Mouse (Mus musculus) CH12.LX (cell line): ENCODE measurements at regions not wholly inside any gene's neighbourhood (a gene's known extent, or its start where the extent isn't known, plus 50 kb on each side); places are given as distances from the start of the nearest gene placed in this dataset.

Experiments used
- DNase-seq: peaks from one replicate; pipeline ENCODE4 v3.0.0-alpha.2; 2013; ENCODE audit errors: extremely low read depth
- H3K27ac ChIP-seq: 2 replicates; pipeline ENCODE4 v1.5.1; 2012; ENCODE audit warnings: low read depth, mild to moderate bottlenecking, control low read depth, moderate library complexity; ENCODE audit not compliant: insufficient read depth
- H3K27me3 ChIP-seq: replicated peaks from 2 replicates; pipeline ENCODE3; 2012; ENCODE audit warnings: inconsistent platforms
- H3K36me3 ChIP-seq, 2 experiments: replicated peaks in 1 of 2; 2 replicates each; pipeline versions ENCODE3 to v1.6.1; 2012; ENCODE audit warnings: inconsistent platforms in 1 of 2, low read length in 1 of 2, mild to moderate bottlenecking in 1 of 2, mixed read lengths in 1 of 2, moderate library complexity in 1 of 2; ENCODE audit not compliant: control insufficient read depth in 1 of 2, insufficient read depth in 1 of 2
- H3K4me1 ChIP-seq, 2 experiments: 2 replicates each; pipeline ENCODE4 v1.6.1; 2012; ENCODE audit warnings: inconsistent platforms in 1 of 2, moderate library complexity in 1 of 2; ENCODE audit not compliant: insufficient read depth in 2 of 2, control insufficient read depth in 1 of 2
- H3K4me2 ChIP-seq: 2 replicates; pipeline ENCODE4 v1.6.1; 2012; ENCODE audit warnings: low read depth, mild to moderate bottlenecking, control low read depth; ENCODE audit not compliant: poor library complexity, insufficient read depth, severe bottlenecking
- H3K4me3 ChIP-seq, 3 experiments: fragments of 150-350 bp in 1 of 3; sonication (generic) in 1 of 3; replicated peaks in 1 of 3; 2 replicates each; pipeline versions ENCODE3 to v1.5.1; 2011 to 2012; ENCODE audit warnings: low read depth in 2 of 3, low read length in 2 of 3, mild to moderate bottlenecking in 2 of 3, moderate library complexity in 2 of 3, control low read depth in 1 of 3, improper control_type of control experiment in 1 of 3, inconsistent platforms in 1 of 3, mixed read lengths in 1 of 3; ENCODE audit not compliant: poor library complexity in 1 of 3
- H3K79me2 ChIP-seq: replicated peaks from 2 replicates; pipeline ENCODE4 v1.6.1; 2012; ENCODE audit warnings: mild to moderate bottlenecking, moderate library complexity; ENCODE audit not compliant: control insufficient read depth, poor library complexity, insufficient read depth, severe bottlenecking; ENCODE audit errors: extremely low read depth
- H3K9ac ChIP-seq: 2 replicates; pipeline ENCODE4 v1.6.1; 2012; ENCODE audit warnings: low read depth, mild to moderate bottlenecking, control low read depth, moderate library complexity; ENCODE audit not compliant: insufficient read depth
- H3K9me3 ChIP-seq: replicated peaks from 2 replicates; pipeline ENCODE3; 2012; ENCODE audit warnings: low read length, inconsistent platforms, mixed read lengths
- BHLHE40 ChIP-seq: IDR thresholded peaks from 2 replicates; pipeline ENCODE4 v1.6.1; 2011; ENCODE audit warnings: mild to moderate bottlenecking, low read depth, low read length, improper control_type of control experiment
- CTCF ChIP-seq, 2 experiments: IDR thresholded peaks in 1 of 2; conservative IDR thresholded peaks in 1 of 2; 2 replicates each; pipeline ENCODE4 v1.5.1; 2011 to 2012; ENCODE audit warnings: low read depth in 2 of 2, low read length in 2 of 2, improper control_type of control experiment in 1 of 2, inconsistent platforms in 1 of 2, mild to moderate bottlenecking in 1 of 2, moderate library complexity in 1 of 2
- ELF1 ChIP-seq: IDR thresholded peaks from 2 replicates; pipeline ENCODE4 v1.6.1; 2014; ENCODE audit warnings: low read depth, mild to moderate bottlenecking, inconsistent platforms, low read length, improper control_type of control experiment
- EP300 ChIP-seq: IDR thresholded peaks from 2 replicates; pipeline ENCODE4 v1.6.1; 2011; ENCODE audit warnings: low read length, improper control_type of control experiment
- GABPA ChIP-seq: IDR thresholded peaks from 2 replicates; pipeline ENCODE4 v1.6.1; 2012; ENCODE audit warnings: low read depth, low read length, improper control_type of control experiment, inconsistent platforms; ENCODE audit not compliant: insufficient replicate concordance
- KAT2A ChIP-seq: IDR thresholded peaks from 2 replicates; pipeline ENCODE4 v1.6.1; 2012; ENCODE audit warnings: low read length, improper control_type of control experiment, inconsistent platforms; ENCODE audit not compliant: insufficient replicate concordance
- MAFK ChIP-seq: IDR thresholded peaks from 2 replicates; pipeline ENCODE4 v1.6.1; 2011; ENCODE audit warnings: low read length, improper control_type of control experiment; ENCODE audit not compliant: insufficient replicate concordance
- MAX ChIP-seq: IDR thresholded peaks from 2 replicates; pipeline ENCODE4 v1.6.1; 2011; ENCODE audit warnings: low read length, improper control_type of control experiment
- MXI1 ChIP-seq: IDR thresholded peaks from 2 replicates; pipeline ENCODE4 v1.6.1; 2011; ENCODE audit warnings: mild to moderate bottlenecking, low read depth, low read length, improper control_type of control experiment
- MYC ChIP-seq: IDR thresholded peaks from 2 replicates; pipeline ENCODE4 v1.6.1; 2011; ENCODE audit warnings: low read depth, mild to moderate bottlenecking, improper control_type of control experiment, low read length
- NRF1 ChIP-seq: IDR thresholded peaks from 2 replicates; pipeline ENCODE4 v1.6.1; 2014; ENCODE audit warnings: low read depth, mild to moderate bottlenecking, inconsistent platforms, low read length, improper control_type of control experiment, moderate library complexity
- PAX5 ChIP-seq: IDR thresholded peaks from 2 replicates; pipeline ENCODE4 v1.6.1; 2012; ENCODE audit warnings: low read length, inconsistent platforms, mixed read lengths
- POLR2A ChIP-seq: IDR thresholded peaks from 2 replicates; pipeline ENCODE4 v1.6.1; 2011; ENCODE audit warnings: low read depth, mild to moderate bottlenecking, improper control_type of control experiment, low read length
- RAD21 ChIP-seq: IDR thresholded peaks from 2 replicates; pipeline ENCODE4 v1.6.1; 2011; ENCODE audit warnings: low read depth, mild to moderate bottlenecking, low read length, improper control_type of control experiment, moderate library complexity
- RCOR1 ChIP-seq: conservative IDR thresholded peaks from 2 replicates; pipeline ENCODE4 v1.6.1; 2012; ENCODE audit warnings: low read depth, mild to moderate bottlenecking, inconsistent platforms, low read length, improper control_type of control experiment
- TBP ChIP-seq: conservative IDR thresholded peaks from 2 replicates; pipeline ENCODE4 v1.6.1; 2011; ENCODE audit warnings: low read depth, low read length, improper control_type of control experiment
- TCF12 ChIP-seq: IDR thresholded peaks from 2 replicates; pipeline ENCODE4 v1.6.1; 2014; ENCODE audit warnings: low read depth, mild to moderate bottlenecking, inconsistent platforms, low read length, improper control_type of control experiment
- ZC3H11A ChIP-seq: IDR thresholded peaks from 2 replicates; pipeline ENCODE4 v1.6.1; 2012; ENCODE audit warnings: low read depth, mild to moderate bottlenecking, inconsistent platforms, low read length, improper control_type of control experiment
- ZNF384 ChIP-seq: IDR thresholded peaks from 2 replicates; pipeline ENCODE4 v1.6.1; 2012; ENCODE audit warnings: low read depth, low read length, improper control_type of control experiment, inconsistent platforms
- dilution Hi-C: fragments of 300-500 bp; cut with MboI; formaldehyde crosslinking; loops from 2 replicates; pipeline ENCODE4 v1.14.3; 2020; ENCODE audit warnings: low sequenced_read_pairs; ENCODE audit not compliant: extremely low pct_unique_long_range_greater_than_20kb, extremely low pct_ligation_motif_present
- in situ Hi-C: fragments of 300-500 bp; cut with MboI; formaldehyde crosslinking; loops from 3 replicates; pipeline ENCODE4 v1.14.3; 2019; ENCODE audit warnings: low sequenced_read_pairs, low pct_ligation_motif_present, low pct_unique_long_range_greater_than_20kb, mixed read lengths

GRCm38 (mm10) chr4:69891898-69892828 lies 518.1 kb downstream of the Cdk5rap2 start:
- Histone ChIP-seq H3K9me3 (peaks cover 38% of the 10 kb centered on the region), H3K79me2 (no peaks in the 10 kb centered on the region), H3K4me3 (no peak overlapping the region), H3K4me1 (no peaks in the 10 kb centered on the region), H3K36me3 (no peaks in the 10 kb centered on the region), H3K27ac (no peak overlapping the region), H3K27me3 (no peaks in the 10 kb centered on the region), H3K4me2 (no peak overlapping the region), H3K9ac (no peak overlapping the region)
- dilution Hi-C loops, result no loop called here
- in situ Hi-C loops, result no loop called here
- DNase-seq, result no peak
- no peak for TF ChIP-seq BHLHE40
- TF ChIP-seq TBP, result no peak
- TF ChIP-seq ZNF384, result no peak
- no peak for TF ChIP-seq EP300
- TF ChIP-seq MYC, result no peak
- TF ChIP-seq NRF1, result no peak
- TF ChIP-seq ZC3H11A, result no peak
- TF ChIP-seq KAT2A, result no peak
- TF ChIP-seq MXI1, result no peak
- no peak for TF ChIP-seq TCF12
- no peak for TF ChIP-seq CTCF (conservative IDR thresholded peaks at IDR 0.05 in 1 of 2, IDR thresholded peaks at IDR 0.05 in 1 of 2; ENCODE audit: low read depth in 2 of 2, low read length in 2 of 2)
- TF ChIP-seq RCOR1, result no peak
- TF ChIP-seq PAX5, result no peak
- no peak for TF ChIP-seq ELF1
- TF ChIP-seq MAX, result no peak
- TF ChIP-seq POLR2A, result no peak

- DNase-seq, result no peak
- Histone ChIP-seq H3K4me2 (no peak overlapping the region), H3K9me3 (peaks cover 34% of the 10 kb centered on the region), H3K4me1 (no peaks in the 10 kb centered on the region), H3K79me2 (no peaks in the 10 kb centered on the region), H3K4me3 (no peak overlapping the region), H3K36me3 (no peaks in the 10 kb centered on the region), H3K9ac (no peak overlapping the region), H3K27ac (no peak overlapping the region), H3K27me3 (no peaks in the 10 kb centered on the region)
- in situ Hi-C loops, result no loop called here
- dilution Hi-C loops, result no loop called here
- TF ChIP-seq GABPA (no peak), MAFK (no peak), RAD21 (no peak)
These were observed 519.6 kb downstream of the Cdk5rap2 start for GRCm38 (mm10) chr4:69890655-69891054.
